Mouse (Mus musculus): ENCODE measurements around the gene Atp8b4.

The Atp8b4 gene

GRCm38 (mm10) chr2:126359965-126360364 lies 140.5 kb downstream of the Atp8b4 start:
- DNase-seq, result no peak

DNA sequence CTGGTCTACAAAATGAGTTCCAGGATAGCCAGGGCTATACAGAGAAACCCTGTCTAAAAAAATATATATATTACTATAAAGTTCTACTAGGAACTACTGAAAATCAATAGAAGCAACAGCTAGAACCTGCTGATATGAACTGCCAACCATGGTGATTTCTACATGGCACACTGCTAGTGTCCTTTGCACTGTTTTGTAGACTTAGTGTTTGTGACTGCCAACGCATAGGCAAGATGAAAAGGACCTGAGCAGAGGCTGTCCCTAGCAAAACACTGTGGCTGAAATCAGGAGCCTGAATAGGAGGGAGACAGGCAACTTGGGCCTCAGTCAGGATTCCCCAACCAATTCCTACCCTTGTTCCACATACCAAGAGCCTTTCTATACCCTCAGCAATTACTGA lies 141.2 kb downstream of the Atp8b4 start:
- no peak for DNase-seq

DNA sequence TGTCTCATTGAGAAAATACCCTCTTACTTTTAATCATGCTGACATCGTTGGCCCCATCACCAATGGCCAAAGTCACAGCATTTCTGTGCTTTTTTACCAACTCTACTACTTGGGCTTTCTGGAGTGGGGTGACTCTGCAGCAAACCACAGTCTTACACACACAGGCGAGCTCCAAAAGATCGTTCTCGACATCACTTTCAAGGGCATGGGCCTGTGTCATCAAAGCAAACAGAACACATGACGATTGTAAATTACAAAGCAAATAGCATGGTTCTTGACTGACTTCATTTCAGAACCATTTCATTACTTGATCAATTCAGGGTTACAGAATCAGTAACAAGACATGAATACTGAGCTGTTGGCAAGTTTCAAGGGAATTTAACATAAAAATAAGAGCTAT lies 141.7 kb downstream of the Atp8b4 start:
- no peak for DNase-seq

DNA sequence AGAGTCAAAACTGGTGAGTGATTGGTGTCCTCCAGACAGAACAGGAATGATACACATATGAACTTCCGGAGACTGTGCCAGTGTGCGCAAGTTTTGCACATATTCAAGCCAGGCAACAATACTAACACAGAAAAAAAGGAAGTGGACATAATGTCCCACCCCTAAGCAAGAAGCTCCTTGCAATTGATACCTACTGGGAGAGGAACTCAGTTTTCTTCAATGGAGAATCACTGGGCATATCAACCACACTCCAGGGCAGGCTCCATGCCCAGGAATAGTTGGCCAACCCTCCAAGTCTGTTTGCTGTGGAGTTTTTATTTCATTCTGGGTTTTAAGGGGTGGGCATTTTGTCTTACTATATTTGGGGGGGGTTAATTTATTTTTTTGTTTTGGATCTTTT lies 145.2 kb downstream of the Atp8b4 start:
- DNase-seq, result no peak

GRCm38 (mm10) chr2:126351811-126352210 lies 148.7 kb downstream of the Atp8b4 start:
- no peak for DNase-seq

DNA sequence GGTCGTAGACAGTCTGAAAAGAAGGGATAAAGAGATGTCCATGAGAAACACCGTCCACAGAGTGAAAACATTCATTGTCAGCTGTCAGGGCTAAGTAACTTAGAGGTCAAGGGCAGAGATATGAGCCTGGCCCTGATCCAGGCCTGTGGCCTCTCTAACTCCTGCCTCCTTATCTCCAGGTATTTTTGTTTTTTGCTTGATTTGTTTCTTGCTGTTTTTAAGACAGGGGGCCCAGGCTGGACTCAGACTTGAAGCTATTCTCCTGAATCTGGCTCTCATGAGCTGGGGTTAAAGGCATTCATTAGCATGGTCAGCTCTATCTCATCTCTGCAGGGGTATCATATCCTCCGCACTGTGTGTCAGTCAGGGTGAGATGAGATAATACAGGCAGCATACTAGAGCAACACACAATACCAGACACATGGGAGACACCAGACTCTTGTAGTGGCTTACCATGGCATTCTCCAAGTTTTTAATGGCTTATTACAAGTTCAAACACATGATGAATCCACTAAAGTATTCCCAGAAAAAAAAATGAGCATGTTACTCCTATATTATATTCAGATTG lies 157.4 kb downstream of the Atp8b4 start:
- DNase-seq, result no peak

DNA sequence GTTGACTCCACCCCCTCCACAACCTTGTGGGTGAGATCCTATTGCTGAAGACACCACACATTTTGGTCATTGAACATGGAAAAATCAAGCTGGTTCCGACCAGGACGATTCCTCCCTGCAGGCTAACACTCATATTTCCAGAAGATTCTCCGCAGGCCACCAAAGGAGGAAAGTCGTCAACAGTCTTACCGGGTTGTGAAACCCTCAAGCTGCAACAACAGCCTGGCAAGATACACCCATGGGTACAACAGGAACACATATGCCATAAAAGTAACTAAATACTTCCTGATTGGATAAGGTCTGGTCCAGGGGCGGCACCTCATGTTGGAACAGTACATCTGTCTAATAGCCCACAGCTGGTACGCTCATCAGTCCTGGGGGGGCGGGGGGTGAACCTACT lies 159.0 kb downstream of the Atp8b4 start:
- DNase-seq, result no peak

- DNase-seq, result no peak
Measured at GRCm38 (mm10) chr2:126340201-126340600, 160.3 kb downstream of the Atp8b4 start.

DNA sequence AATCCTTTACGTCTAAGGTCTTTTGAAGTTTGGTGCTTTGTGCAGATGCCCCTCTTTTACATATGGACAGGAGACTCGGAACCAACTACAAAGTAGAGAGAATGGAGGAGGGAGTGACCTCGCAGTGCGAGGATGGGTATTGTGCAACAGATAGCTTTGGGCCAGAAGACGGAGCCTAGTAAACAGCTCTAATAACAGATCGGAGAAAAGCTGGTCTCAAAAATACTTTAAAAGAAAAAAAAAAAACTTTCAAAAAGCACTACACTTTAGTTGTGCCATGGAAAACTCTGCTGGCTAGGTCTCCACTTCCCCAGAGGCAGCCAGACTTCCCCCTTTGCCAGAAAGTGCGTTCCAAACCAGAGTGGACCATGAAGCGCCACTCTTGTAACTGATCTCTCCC lies 161.0 kb downstream of the Atp8b4 start:
- DNase-seq, result no peak

GRCm38 (mm10) chr2:126337143-126337542 lies 163.3 kb downstream of the Atp8b4 start:
- DNase-seq, result no peak

DNA sequence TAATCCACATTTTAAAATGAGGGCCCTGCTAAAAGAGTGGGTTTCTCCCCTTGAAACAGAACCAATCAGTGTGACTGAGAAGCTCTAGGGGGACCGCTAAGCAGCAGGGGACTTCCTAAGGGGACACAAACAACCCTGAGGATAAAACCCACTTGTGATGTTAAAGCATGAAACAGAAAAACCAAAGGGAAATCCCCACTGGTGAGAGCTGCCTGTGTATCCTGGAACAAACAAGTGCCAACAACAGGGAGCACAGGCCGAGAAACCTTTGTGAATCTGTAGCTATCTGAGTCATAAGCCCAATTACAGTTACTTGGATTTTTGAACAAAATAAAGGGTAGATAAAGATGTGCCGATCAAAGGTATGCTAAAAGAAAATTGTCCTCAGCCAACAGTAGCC lies 168.7 kb downstream of the Atp8b4 start:
- DNase-seq, result no peak

GRCm38 (mm10) chr2:126323206-126323605 lies 177.3 kb downstream of the Atp8b4 start:
- no peak for DNase-seq

GRCm38 (mm10) chr2:126322631-126323031 lies 177.8 kb downstream of the Atp8b4 start:
- DNase-seq, result no peak

DNA sequence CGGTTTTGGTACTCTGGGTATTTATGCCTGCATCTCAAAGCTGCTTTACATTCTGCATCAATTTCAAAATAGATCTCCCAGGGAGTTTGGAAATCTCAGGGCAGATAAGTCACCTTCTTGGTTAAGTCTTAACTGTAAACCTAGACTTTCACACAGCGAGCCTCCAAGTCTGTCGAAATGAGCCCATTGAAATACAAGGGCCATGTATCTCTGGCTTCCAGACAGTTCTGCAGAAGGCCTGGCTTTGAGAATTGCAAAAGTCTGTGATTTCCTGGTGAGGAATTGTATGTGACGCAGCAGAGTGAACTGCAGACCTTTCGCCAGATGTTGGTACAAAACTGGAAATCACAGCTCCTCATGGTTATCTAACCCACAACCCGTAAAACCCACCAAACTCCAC lies 182.4 kb downstream of the Atp8b4 start:
- DNase-seq, result no peak

- DNase-seq, result no peak
Measured at GRCm38 (mm10) chr2:126316942-126317341, 183.5 kb downstream of the Atp8b4 start.

- no peak for DNase-seq
Measured at GRCm38 (mm10) chr2:126316346-126316745, 184.1 kb downstream of the Atp8b4 start.

DNA sequence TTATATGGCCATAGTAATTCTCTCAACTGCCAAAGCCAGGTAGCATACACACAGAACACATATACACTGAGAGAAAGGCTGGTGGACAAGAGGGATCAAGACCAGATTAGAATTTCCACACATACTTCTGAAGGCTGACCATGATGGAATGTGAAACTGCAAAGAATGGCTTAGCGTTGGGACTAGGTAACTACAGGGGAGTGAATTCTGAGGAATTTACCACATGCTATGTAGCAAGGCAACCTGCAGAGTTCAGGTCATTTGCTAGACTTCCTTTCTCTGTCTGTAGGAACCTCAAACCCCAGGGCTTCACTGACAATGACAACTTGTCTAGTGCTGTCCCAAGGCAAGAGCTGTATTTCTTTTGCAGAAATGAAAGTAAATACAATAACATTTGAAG lies 189.4 kb downstream of the Atp8b4 start:
- no peak for DNase-seq

DNA sequence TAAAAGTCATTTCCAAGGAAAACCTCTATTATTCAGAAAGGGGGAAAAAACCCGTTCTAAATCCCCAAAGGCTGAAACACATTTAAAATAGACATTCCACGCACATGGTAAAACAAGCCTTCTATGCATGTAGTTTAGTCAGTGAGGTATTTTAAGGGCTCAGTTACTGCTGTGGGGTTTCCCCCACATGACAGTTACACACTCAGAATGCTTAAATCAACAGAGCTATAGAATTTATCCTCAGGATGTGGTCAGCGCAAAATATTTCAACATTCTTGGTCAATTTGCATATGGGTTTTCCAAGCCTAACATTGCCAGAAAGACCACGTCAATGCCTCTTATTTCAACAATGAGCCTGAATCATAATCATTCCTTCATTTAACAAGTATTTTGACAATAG lies 190.5 kb downstream of the Atp8b4 start:
- no peak for DNase-seq

- no peak for DNase-seq
Measured at GRCm38 (mm10) chr2:126304621-126305020, 195.9 kb downstream of the Atp8b4 start.

DNA sequence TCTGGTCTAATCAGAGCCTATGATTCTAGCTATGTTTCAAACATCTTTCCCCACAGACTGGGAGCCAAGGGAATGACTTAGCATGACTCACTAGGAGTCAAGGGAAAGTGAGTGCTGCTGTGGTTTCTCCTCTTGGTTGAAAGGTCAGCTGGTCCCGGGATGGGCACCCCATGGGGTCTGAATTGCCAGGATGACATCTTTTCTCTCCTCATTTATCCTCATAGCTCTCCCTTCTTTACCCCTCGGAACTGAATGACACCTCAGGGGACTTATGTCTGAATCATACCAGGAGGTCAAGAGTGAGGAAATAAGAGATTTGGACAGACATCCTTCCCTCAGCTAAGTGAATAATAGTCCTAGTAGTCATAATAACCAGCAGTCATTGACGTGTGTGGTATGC lies 197.2 kb downstream of the Atp8b4 start:
- DNase-seq, result no peak

- DNase-seq, result no peak
Measured at GRCm38 (mm10) chr2:126302381-126302780, 198.1 kb downstream of the Atp8b4 start.

DNA sequence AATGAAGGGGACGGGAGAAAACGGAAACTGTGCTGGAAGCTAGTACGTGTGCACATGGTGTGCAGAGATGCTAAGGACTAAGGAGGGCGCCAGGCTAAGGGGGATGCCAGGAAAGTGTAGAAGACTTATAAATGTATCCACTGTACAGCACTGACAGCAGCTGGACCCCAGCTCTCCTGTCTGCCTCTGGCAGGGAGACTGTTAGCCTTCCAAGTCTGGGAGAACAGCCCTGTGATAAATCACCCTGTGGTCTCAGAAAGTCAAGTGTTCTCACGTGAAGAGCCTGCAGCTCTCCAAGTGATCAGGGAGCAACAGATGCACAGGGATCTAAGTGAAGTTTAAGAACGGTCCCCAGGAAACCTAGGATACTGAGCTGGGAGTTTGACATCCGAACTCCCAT lies 209.8 kb downstream of the Atp8b4 start:
- no peak for DNase-seq

GRCm38 (mm10) chr2:126287942-126288341 lies 212.5 kb downstream of the Atp8b4 start:
- DNase-seq, result peak; percentile 28

DNA sequence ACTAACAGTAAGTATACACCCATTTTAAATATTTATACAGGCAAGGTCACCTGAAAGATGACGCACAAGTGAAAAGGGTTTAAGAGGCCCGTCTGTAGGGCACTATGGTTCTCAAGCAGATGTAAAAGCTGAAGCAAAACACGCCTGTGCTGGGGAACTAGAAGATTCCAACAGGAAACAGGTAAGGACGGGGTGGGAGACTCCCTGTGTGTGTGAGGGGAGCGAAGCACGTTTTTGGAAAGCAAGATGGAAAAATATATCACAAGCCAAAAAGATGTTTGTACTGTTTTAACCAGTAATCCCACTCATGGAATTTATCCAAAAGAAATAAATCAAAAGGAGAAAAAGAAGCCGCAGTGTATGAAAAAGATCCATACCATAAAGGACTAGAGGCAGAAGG lies 214.1 kb downstream of the Atp8b4 start:
- DNase-seq, result no peak

GRCm38 (mm10) chr2:126284071-126284470 lies 216.4 kb downstream of the Atp8b4 start:
- no peak for DNase-seq

- DNase-seq, result no peak
Measured at GRCm38 (mm10) chr2:126283086-126283485, 217.4 kb downstream of the Atp8b4 start.
